Mouse (Mus musculus) lung, adult 2 months (tissue): ENCODE measurements at regions not wholly inside any gene's neighbourhood (a gene's known extent, or its start where the extent isn't known, plus 50 kb on each side); places are given as distances from the start of the nearest gene placed in this dataset.

ENCODE experiments used
- CTCF ChIP-seq: fragments of 200-500 bp; IDR thresholded peaks from 2 replicates; pipeline ENCODE4 v1.5.1; 2011; ENCODE audit warnings: mild to moderate bottlenecking, low read length, control low read depth; ENCODE audit not compliant: insufficient read depth
- POLR2A ChIP-seq: fragments of 200-500 bp; IDR thresholded peaks from 2 replicates; pipeline ENCODE4 v1.6.1; 2011; ENCODE audit warnings: low read depth, mild to moderate bottlenecking, control low read depth, low read length, borderline replicate concordance; ENCODE audit errors: extremely low read depth

GRCm38 (mm10) chr2:28329130-28329529 is 117.5 kb upstream of the Ppp1r26 start:
- TF ChIP-seq CTCF (no peak), POLR2A (no peak)
